Mouse (Mus musculus) olfactory bulb, adult 2 months (tissue): Measurements from ENCODE around the gene Igsf23. TPM values are rescaled to one million over a fixed set of nuclear protein-coding genes. Genes with fewer than 3 reads are reported as not detected.
A peak's percentile ranks its signal among the peaks of the same experiment; 100 is the strongest.

Source experiments
- H3K27ac ChIP-seq: fragments of 200-500 bp; 2 replicates; pipeline ENCODE4 v1.5.1; 2012; ENCODE audit warnings: low read depth, low read length; ENCODE audit not compliant: insufficient read depth
- H3K4me1 ChIP-seq: fragments of 200-500 bp; 2 replicates; pipeline ENCODE4 v1.6.1; 2012; ENCODE audit warnings: low read length; ENCODE audit not compliant: control insufficient read depth, insufficient read depth
- H3K4me3 ChIP-seq: fragments of 200-500 bp; 2 replicates; pipeline ENCODE4 v1.5.1; 2012; ENCODE audit warnings: mild to moderate bottlenecking, low read depth, low read length, moderate library complexity; ENCODE audit not compliant: insufficient read depth
- CTCF ChIP-seq: fragments of 200-500 bp; IDR thresholded peaks from 2 replicates; pipeline ENCODE4 v1.5.1; 2012; ENCODE audit warnings: low read depth, mild to moderate bottlenecking, low read length, moderate library complexity; ENCODE audit not compliant: insufficient read depth
- POLR2A ChIP-seq: fragments of 200-500 bp; IDR thresholded peaks from 2 replicates; pipeline ENCODE4 v1.6.1; 2012; ENCODE audit warnings: mild to moderate bottlenecking, low read depth, low read length, moderate library complexity; ENCODE audit not compliant: insufficient read depth
- WGBS: fragments of 180-500 bp; shearing (Covaris S2); methylation state at CpG from one replicate; pipeline ENCODE4 v1.1.7; 2018; 5-methylcytosine and 5-hydroxymethylcytosine counted together
- polyA plus RNA-seq: library from polyadenylated mRNA; stranded (reverse); fragments of >200 nt; gene quantifications from 2 replicates; pipeline ENCODE4 v1.2.4, GENCODE M21; 2012; ENCODE audit warnings: low replicate concordance; ENCODE audit not compliant: missing spikeins, insufficient read depth, insufficient read length

Gene Igsf23
- polyA plus RNA-seq, 1 experiment, result not detected

GRCm38 (mm10) chr7:19911292-19911658 is 39.3 kb downstream of the Igsf23 start:
- 81% methylated on average over 6 of the region's 6 CpGs for WGBS

GRCm38 (mm10) chr7:19910421-19911291 is 39.9 kb downstream of the Igsf23 start:
- Histone ChIP-seq H3K4me1 (no peaks in the 10 kb centered on the region), H3K4me3 (no peak overlapping the region), H3K27ac (no peak overlapping the region)
- 48% methylated on average over 21 of the region's 21 CpGs for WGBS
- peak; percentile 92 for TF ChIP-seq CTCF
- no peak for TF ChIP-seq POLR2A

More at GRCm38 (mm10) chr7:19911292-19911658, 39.3 kb downstream of the Igsf23 start:
- TF ChIP-seq POLR2A (no peak), CTCF (no peak)
- no peak overlapping the region for H3K27ac ChIP-seq
- H3K4me3 ChIP-seq, result no peak overlapping the region
- H3K4me1 ChIP-seq, result no peaks in the 10 kb centered on the region

- no peaks in the 10 kb centered on the region for H3K4me1 ChIP-seq
- no peak for TF ChIP-seq POLR2A
- TF ChIP-seq CTCF, result peak; percentile 42
- WGBS, result 55% methylated on average over 8 of the region's 8 CpGs
- H3K4me3 ChIP-seq, result no peak overlapping the region
- no peak overlapping the region for H3K27ac ChIP-seq
Observed at GRCm38 (mm10) chr7:19889881-19890280, 60.7 kb downstream of the Igsf23 start.

- 75% methylated on average over 7 of the region's 7 CpGs for WGBS
Observed at GRCm38 (mm10) chr7:19887849-19888248, 62.7 kb downstream of the Igsf23 start, which contains the start of gene Ceacam19. TSS of gene Ceacam19 (minus strand) at chr7:19887965.

More at GRCm38 (mm10) chr7:19887849-19888248, 62.7 kb downstream of the Igsf23 start, which contains the start of gene Ceacam19:
- TF ChIP-seq CTCF (no peak), POLR2A (no peak)
- no peak within 1 kb of the TSS for H3K27ac ChIP-seq
- H3K4me3 ChIP-seq, result no peak within 1 kb of the TSS
- H3K4me1 ChIP-seq, result no peaks in the 10 kb centered on the region

Other genes with a start within 250 kb of the Igsf23 start
- not detected in 2 replicates for gene Tomm40, start 235.3 kb downstream of the Igsf23 start, polyA plus RNA-seq
- gene Nectin2, start 200.3 kb downstream of the Igsf23 start, polyA plus RNA-seq, result not detected in 2 replicates
- gene Bcam, start 179.7 kb downstream of the Igsf23 start, polyA plus RNA-seq, result not detected in 2 replicates
- not detected in 2 replicates for gene Cblc, start 153.9 kb downstream of the Igsf23 start, polyA plus RNA-seq
- gene Bcl3, start 128.0 kb downstream of the Igsf23 start, polyA plus RNA-seq, result not detected in 2 replicates
- gene Gm19345, start 98.8 kb downstream of the Igsf23 start, polyA plus RNA-seq, result not detected in 2 replicates
- gene Ceacam16, start 89.5 kb downstream of the Igsf23 start, polyA plus RNA-seq, result not detected in 2 replicates
- not detected in 2 replicates for gene Ceacam19, start 62.8 kb downstream of the Igsf23 start, polyA plus RNA-seq
- gene Pvr, start 29.6 kb downstream of the Igsf23 start, polyA plus RNA-seq, result not detected in 2 replicates
- gene Ceacam20, start 14.7 kb upstream of the Igsf23 start, polyA plus RNA-seq, result not detected in 2 replicates
- gene Nlrp9b, start 40.7 kb upstream of the Igsf23 start, polyA plus RNA-seq, result not detected in 2 replicates
- not detected in 2 replicates for gene Vmn1r91, start 148.9 kb upstream of the Igsf23 start, polyA plus RNA-seq
- gene Gm16442, start 171.8 kb upstream of the Igsf23 start, polyA plus RNA-seq, result not detected in 2 replicates
- not detected in 2 replicates for gene Vmn1r93, start 188.3 kb upstream of the Igsf23 start, polyA plus RNA-seq
- gene Vmn1r94, start 217.6 kb upstream of the Igsf23 start, polyA plus RNA-seq, result not detected in 2 replicates
- gene Vmn1r95, start 243.0 kb upstream of the Igsf23 start, polyA plus RNA-seq, result not detected in 2 replicates